ENCODE assay signal across 12 mouse cellular contexts in genomic region chr1:186136636-186137380, GRCm38 (mm10). TPM values are rescaled to one million over a fixed set of nuclear protein-coding genes. Genes with fewer than 3 reads are reported as not detected.
DNase-seq lines count a peak whose midpoint lies in the region; ATAC-seq lines count a peak whose summit lies in the region.
"Had no signal": no experiment of that assay in that cellular context is flagged by ENCODE, and none has a peak within 500 bp of the region (broad histone marks: within the 10 kb centered on the region; RNA-seq: fewer than 3 reads in every experiment).

No protein-coding gene starts in this region.

- ATAC-seq in forebrain, embryonic 16.5 days: no peak
- ATAC-seq: hindbrain, embryonic 16.5 days had no signal

- H3K27ac ChIP-seq in forebrain, embryonic 16.5 days (ENCODE audit: low read length): no peak overlapping the region

- no peaks in the 10 kb centered on the region for H3K36me3 ChIP-seq in forebrain, embryonic 16.5 days (ENCODE audit: control insufficient read depth, insufficient read depth)

- H3K9me3 ChIP-seq in forebrain, embryonic 16.5 days (ENCODE audit: control insufficient read depth, low read length): no peaks in the 10 kb centered on the region

- WGBS in forebrain, embryonic 16.5 days: 71% methylated on average over 6 of the region's 6 CpGs

- no peak overlapping the region for H3K4me2 ChIP-seq in forebrain, embryonic 16.5 days (ENCODE audit: low read length)

- DNase-seq in gastrocnemius, adult 18-20 months (ENCODE audit: low spot score): peak; percentile 65
- DNase-seq in gastrocnemius, postnatal 4 days (ENCODE audit: low spot score in 2 of 2): no peak
- peak; percentile 24 for DNase-seq in urinary bladder, postnatal 14 days (ENCODE audit: low spot score)
- DNase-seq in urinary bladder, adult 2 months (ENCODE audit: low spot score): no peak
- DNase-seq in kidney, postnatal 25 days: peak; percentile 28 to 63
- no peak for DNase-seq in cerebellum, adult 11 months
- no peak for DNase-seq in layer of hippocampus, postnatal 14 days (ENCODE audit: low spot score in 2 of 2)
- DNase-seq: cerebellum, postnatal 36 days; thymus, postnatal 4 days had no signal

- no peak overlapping the region for H3K4me3 ChIP-seq in forebrain, embryonic 16.5 days (replicated peaks; ENCODE audit: low read length)
- H3K4me3 ChIP-seq: erythroblast, embryonic 14.5 days had no signal

- H3K9ac ChIP-seq in forebrain, embryonic 16.5 days (replicated peaks; ENCODE audit: low read depth, low read length): no peak overlapping the region

- peaks cover 28% of the 10 kb centered on the region for H3K27me3 ChIP-seq in forebrain, embryonic 16.5 days (replicated peaks; ENCODE audit: control insufficient read depth, insufficient read depth, low read length)

- H3K4me1 ChIP-seq in forebrain, embryonic 16.5 days (replicated peaks; ENCODE audit: control insufficient read depth, insufficient read depth, low read length): no peaks in the 10 kb centered on the region

RNA-seq across cellular contexts. Expression of gene Lyplal1, which starts 19.7 kb away (rescaled TPM):
- 1 to 10 TPM; 1.6 to 2.0 TPM for total RNA-seq in gastrocnemius, adult 18-20 months (2021)
- total RNA-seq in gastrocnemius, postnatal 4 days (2021): 10 to 100 TPM in 1 of 2 experiments, 1 to 10 TPM in 1; 9.3 to 10.5 TPM
- 9.1 and 14.0 TPM in 2 replicates for polyA plus RNA-seq in urinary bladder, adult 2 months (2012; rRNA removed)
- total RNA-seq in layer of hippocampus, postnatal 14 days (2021): 10 to 100 TPM; 10.8 to 12.0 TPM
- 10.3 and 12.2 TPM in 2 replicates for polyA plus RNA-seq in forebrain, embryonic 16.5 days (2015; fragmentation: Nextera tagmentation; extraction: Ambion mirVana)

Comparison
In these comparisons a context has a peak if more than half of its experiments do, and no peak if none do; other contexts are left out.
1. DNase-seq: peak in gastrocnemius, adult 18-20 months (single experiment), urinary bladder, postnatal 14 days (single experiment) and kidney, postnatal 25 days (2 of 2); none in gastrocnemius, postnatal 4 days (0 of 2), urinary bladder, adult 2 months (single experiment), cerebellum, adult 11 months (single experiment) and layer of hippocampus, postnatal 14 days (0 of 2).